Mouse (Mus musculus) brain, embryonic 14.5 days (tissue): ENCODE results near the gene Ivl.

ENCODE experiments used
- CTCF ChIP-seq: fragments of 200-500 bp; IDR thresholded peaks from 2 replicates; pipeline ENCODE4 v1.5.1; 2012; ENCODE audit warnings: inconsistent platforms, mild to moderate bottlenecking, moderate library complexity, borderline replicate concordance; ENCODE audit not compliant: insufficient read depth, insufficient read length; ENCODE audit errors: extremely low read depth
- POLR2A ChIP-seq: fragments of 200-500 bp; IDR thresholded peaks from 2 replicates; pipeline ENCODE4 v1.6.1; 2012; ENCODE audit warnings: mild to moderate bottlenecking, inconsistent platforms, borderline replicate concordance; ENCODE audit not compliant: poor library complexity, insufficient read depth, insufficient read length, severe bottlenecking; ENCODE audit errors: extremely low read depth

DNA sequence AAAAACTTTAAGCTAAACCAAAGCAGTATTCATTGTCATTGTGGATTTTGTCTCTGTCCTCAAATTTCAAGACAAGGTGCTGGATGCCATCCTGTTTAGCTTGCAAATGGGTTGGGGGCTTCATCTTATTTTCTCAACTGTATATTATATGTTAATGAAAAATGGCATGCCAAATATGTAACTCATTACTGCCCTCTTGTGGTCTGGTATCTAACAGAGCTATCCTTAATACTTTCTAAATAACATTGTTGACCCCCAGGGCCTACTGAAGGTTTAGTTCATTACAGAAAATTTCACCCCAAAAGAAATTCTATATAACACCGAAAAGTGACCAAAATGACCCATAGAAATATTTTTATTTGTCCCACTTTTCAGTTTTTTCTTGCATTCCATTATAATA is 28.6 kb upstream of the Ivl start:
- no peak for TF ChIP-seq POLR2A
- TF ChIP-seq CTCF: no peak
